Mouse (Mus musculus) layer of hippocampus, adult 18-20 months (tissue): ENCODE measurements at regions not wholly inside any gene's neighbourhood (a gene's known extent, or its start where the extent isn't known, plus 50 kb on each side); places are given as distances from the start of the nearest gene placed in this dataset.

Experiments used
- microRNA-seq, 2 experiments: library from miRNA; unstranded; fragments of <30 nt; microRNA quantifications; one replicate each; pipeline ENCODE4 v1.2.0; 2021

Small RNA genes in the stretch of these regions (microRNA-seq; reads per million reads assigned to microRNA genes)
- gene Gm44326 (0 reads per million in 2 experiments), gene Mir5099 (14.0 to 18.5 reads per million in 2 experiments)
